Mouse (Mus musculus) bone marrow macrophage, adult 2 months (primary cell): Measurements from ENCODE around the gene Zfp207.

Experiments
- CTCF ChIP-seq: IDR thresholded peaks from 2 replicates; pipeline ENCODE4 v1.5.1; 2012; ENCODE audit warnings: low read depth, mild to moderate bottlenecking, low read length, moderate library complexity
- POLR2A ChIP-seq: IDR thresholded peaks from 2 replicates; pipeline ENCODE4 v1.6.1; 2012; ENCODE audit warnings: mild to moderate bottlenecking, low read depth, low read length, borderline replicate concordance

DNA sequence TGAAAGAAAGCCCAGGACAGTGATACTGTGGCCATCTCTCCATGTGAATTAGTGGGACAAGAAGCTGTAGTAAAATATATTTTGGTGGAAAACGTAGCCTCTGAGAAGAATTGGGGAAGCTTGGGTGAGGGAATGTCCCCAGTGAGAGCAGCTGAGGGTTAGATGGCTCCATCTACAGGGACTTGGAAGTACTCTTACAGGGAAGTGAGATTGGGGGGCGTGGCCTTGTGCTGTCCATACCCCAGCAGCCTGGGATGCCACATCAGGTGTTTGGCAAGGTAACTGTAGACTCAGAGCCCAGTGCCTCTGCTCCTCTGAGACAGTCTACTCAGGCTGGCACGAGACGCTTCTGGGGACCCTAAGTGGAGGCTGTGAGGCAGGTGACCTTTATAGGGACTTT is 28.2 kb upstream of the Zfp207 start:
- TF ChIP-seq CTCF (no peak), POLR2A (no peak)
